Mouse (Mus musculus): ENCODE results near the gene Ftsj3.
A peak's percentile ranks its signal among the peaks of the same experiment; 100 is the strongest.
"Not testable (repeated sequence)": the region's sequence is repeated elsewhere in the genome, so short reads cannot be mapped to it uniquely, and the experiment has no call there.

The Ftsj3 gene

GRCm38 (mm10) chr11:106268326-106269059, 12.6 kb upstream of the Ftsj3 start:
- peak; percentile 67 for DNase-seq

DNA sequence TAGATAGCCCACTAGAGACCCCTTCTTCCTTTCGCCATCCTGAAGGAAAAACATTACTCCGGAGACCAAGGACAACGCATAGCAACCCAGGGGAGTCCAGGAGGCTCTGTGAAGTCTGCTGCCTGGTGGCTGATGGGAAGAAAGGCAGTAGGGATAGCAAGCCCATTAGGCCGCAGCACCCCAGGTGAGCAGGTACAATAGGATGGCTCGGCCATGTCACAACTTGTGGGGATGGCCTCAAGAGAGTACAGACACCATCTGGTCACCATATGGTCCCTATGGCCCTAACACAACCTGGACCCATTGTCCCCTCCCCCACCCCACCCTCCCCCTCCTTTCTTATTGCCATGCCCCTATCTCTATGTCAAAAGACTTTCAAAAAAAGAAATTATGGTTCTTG, 12.0 kb upstream of the Ftsj3 start:
- DNase-seq: no peak

GRCm38 (mm10) chr11:106267311-106267852, 11.5 kb upstream of the Ftsj3 start:
- DNase-seq: no peak

DNA sequence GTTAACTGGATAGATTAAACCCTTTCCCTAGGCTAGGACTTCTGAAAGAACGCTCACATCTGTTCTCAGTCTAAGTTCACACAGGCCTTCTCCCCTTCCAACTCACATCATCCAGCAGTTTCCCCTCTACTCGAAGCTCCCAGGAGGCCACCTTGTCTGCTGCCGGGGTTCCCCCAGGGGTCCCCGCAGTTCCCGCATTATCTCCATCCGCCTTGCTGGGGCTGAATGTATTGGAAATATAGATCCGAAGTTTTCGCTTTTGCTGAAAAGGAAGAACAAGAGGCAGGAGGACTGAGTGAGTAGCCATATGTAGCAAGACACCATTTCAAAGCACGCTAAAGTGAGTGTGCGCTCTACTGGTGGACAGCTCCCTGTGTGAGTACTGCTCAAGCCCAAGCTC, 10.6 kb upstream of the Ftsj3 start:
- DNase-seq: no peak

DNA sequence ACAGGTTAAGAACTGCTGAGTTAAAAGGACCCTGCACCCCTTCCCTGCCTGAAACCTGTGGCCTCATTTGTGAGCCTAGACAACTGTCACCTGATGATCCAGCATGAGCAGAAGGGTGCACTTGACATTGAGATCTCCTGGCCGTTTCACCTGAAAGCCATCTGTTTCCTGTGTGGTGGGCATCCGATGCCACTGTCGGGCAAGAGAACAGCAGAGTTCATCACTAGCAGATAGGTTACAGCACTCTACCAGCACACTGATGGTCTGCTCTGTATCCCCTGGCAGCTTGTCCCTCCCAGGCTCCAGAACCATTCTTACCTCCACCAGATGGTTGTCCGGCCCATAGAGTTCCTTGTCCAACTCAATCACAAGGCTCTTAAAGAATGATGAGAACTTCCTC, 9.7 kb upstream of the Ftsj3 start:
- DNase-seq: no peak

- DNase-seq: no peak
These were observed 9.1 kb upstream of the Ftsj3 start for GRCm38 (mm10) chr11:106264988-106265387.

DNA sequence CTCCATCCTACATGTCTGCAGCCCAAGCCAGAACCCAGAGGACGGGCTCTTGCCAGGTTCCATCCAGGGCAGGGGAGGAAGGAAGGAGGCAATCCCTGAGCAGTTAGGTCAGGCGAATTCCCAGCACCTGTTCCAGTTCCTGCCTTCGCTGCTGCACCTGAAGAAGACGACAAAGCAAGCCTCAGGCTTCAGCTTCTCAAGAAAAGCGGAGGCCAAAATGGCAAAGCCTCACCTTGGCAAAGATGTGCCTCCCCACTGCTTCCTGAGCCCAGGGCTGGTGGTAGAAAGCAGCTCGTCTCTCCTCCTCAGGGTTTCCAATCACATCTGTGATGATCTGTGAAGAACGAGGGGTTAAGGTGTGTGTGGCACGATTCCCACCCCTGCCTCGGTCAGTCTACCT, 8.1 kb upstream of the Ftsj3 start:
- no peak for DNase-seq

DNA sequence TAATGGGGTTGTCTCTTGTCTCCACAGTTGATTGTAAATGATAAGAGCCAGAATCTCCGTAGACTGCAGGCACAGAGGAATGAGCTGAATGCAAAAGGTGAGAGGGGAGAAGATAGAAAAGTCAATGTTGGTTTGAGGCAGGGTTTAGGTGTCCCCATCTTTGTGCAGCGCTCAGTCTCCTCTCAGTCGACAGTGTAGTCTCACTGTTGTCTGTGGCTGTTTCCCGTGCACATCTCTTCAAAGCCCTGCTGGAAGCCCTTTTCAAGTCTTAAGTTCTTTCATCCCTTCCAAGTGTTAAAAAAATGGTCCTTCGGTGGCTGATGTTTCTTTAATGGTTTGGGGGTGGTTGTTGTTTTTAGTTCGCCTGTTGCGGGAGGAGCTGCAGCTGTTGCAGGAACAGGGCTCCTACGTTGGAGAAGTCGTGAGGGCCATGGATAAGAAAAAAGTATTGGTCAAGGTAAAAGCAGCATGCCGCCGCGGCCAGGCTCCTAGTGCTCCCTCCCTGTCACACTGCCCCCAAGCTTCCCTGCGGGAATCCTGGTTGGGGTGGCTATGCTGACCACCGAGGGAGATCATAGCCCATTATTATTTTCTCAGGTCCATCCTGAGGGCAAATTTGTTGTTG, 5.1 kb upstream of the Ftsj3 start:
- no peak for DNase-seq

DNA sequence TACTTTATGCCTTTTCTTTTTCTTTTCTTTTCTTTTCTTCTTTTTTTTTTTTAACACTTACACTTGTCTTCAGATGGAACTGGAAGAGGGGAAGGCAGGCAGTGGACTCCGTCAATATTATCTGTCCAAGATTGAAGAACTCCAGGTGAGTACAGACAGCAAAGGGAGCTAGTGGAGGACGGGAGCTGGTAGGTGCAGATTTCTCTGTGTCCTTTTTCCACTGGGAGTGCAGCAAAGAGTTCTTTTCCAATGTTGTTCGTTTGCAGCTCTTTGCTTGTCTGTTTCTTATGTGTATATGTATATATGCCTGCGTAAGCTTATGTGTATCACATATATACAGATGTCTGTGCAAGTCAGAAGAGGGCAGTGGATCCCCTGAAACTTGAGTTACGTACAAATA, 896 bp upstream of the Ftsj3 start:
- no peak for DNase-seq

DNA sequence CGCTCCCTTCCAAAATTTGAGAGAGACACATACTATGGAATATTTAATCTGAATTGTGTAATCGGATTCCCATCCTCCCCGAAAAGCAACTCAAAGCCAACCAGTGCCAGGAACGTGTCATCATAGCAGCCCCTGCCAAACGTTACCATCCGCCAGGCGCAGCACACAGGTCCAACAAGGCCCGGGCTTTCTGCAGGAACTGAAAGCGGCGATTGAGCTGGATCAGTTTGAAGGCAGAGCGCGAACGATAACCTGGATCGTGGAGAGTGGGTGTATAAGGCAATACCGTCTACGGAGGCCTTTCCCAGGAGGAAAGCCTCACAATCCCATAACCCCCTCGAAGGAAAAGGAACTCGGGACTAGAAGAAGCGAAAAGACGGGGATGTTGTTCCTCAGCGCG, 705 bp downstream of the Ftsj3 start:
- no peak for DNase-seq

- no peak for DNase-seq
These were observed 1.1 kb downstream of the Ftsj3 start for GRCm38 (mm10) chr11:106254767-106255166.

GRCm38 (mm10) chr11:106249326-106249725, 6.6 kb downstream of the Ftsj3 start:
- DNase-seq: no peak

DNA sequence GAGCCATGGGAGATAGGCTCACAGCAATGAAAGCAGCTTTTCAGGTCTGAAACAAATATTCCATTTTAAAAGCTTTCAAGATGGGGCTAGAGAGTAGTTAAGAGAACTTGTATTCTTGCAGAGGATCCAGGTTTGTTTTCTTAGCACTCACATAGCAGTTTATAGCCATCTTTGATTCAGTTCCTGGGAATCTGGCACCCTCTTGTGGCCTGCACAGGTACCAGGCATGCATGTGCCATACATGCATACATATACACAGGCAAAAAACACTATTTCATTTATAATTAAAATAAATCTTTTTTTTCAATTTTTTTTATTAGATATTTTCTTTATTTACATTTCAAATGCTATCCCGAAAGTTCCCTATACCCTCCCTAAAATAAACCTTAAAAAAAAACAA, 9.0 kb downstream of the Ftsj3 start:
- DNase-seq: no peak

GRCm38 (mm10) chr11:106233978-106234377, 21.9 kb downstream of the Ftsj3 start:
- not testable (repeated sequence) for DNase-seq

DNA sequence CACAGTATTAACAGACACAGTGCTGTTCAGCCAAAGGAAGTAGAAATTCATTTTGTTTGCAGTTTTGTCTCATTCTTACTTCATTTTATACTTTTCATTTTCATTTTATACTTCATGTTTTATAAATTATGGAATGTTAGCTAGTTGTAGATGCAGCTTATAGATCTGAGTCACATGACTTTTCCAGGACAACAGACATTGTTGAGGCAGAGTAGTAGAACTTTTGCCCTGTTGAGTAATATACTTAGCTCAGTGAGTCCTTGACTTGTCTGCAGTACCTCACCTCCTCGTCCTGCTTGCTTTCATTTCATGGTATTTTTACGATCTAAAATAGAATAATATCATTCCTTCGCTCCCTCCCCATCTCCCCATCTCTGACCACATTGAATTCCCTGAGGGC, 35.3 kb downstream of the Ftsj3 start:
- no peak for DNase-seq

GRCm38 (mm10) chr11:106216730-106217490, 39.0 kb downstream of the Ftsj3 start, which contains the start of gene Ddx42:
Gene Ddx42, plus strand, starts transcription at chr11:106216926.
- peak; percentile 95 for DNase-seq

DNA sequence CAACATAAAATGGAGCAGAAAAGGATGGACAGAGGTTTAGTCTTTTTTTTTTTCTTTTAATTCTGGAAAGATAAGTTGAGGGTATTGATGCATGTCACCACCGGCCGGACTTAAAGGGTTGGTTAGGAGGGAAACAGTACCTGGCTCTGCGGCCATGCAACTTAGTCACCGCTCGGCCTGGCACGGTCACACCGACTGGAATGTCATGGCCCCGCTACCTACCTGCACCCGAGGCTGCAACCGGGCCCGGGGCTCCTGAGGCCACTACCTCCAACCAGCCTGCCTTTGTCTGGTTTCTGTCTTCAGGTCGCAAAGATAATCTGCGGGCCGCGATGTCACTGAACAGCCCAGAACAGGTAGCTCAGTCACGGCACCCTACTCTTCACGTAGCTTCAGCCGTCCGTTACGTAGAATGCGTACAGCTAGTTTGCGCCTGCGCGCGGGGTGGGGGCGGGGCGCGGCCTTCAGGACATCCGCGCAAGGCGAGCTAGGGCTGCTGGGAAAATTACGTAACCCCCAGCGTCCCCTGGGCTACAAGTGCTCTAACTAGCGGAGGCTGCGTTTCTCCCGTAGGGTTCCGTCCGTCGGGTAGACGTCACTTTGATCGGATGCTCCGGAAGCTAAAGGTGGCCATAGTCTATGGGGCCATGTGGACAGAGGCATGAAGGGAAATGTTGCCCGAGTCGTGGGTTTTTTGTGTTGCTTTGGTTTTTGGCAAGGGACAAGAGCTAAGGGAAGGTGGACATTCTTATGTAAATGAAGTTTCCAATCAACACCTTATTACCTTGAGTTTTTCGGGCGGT, 39.8 kb downstream of the Ftsj3 start, which contains the start of gene Ccdc47:
Ccdc47 (minus strand) TSS at position 418 of the 803 bp plus-strand sequence.
- DNase-seq: peak; percentile 99

GRCm38 (mm10) chr11:106215450-106215859, 40.4 kb downstream of the Ftsj3 start:
- no peak for DNase-seq

DNA sequence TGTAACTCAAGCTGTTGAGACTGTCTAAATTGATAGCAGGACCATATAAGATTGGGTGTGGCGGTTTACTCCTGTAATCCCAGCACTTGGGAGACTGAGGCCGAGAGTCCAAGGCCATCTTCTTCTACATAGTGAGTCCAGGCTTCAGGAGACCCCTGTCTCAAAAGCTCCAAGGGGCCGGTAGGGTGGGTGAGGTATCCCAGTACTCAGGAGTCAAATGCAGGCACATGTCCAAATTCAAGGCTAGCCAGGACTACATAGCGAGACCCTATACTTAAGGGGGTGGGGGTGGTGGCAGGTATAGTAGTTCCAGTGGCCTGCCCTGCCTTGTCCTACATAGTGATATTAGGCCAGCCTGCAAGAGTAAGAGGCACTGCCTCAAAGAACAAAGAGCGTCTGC, 41.0 kb downstream of the Ftsj3 start:
- DNase-seq: no peak

- DNase-seq: no peak
These were observed 43.1 kb downstream of the Ftsj3 start for GRCm38 (mm10) chr11:106212771-106213170.

DNA sequence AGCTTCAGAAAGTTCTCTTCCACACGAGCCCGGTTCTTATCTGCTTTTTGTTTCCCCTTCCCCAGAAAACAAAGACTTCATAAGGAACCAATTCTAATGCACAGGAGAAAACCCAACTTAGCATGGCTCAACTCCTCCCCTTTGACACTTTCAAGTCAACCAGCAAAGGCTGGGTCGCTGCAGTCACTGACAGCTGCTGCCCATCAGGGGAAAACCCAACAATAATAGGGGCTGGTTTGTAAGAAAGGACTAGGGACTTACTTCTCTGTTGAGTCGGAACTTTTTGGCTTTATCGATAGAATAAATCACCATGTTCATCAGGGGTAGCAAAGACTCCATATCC, 53.8 kb downstream of the Ftsj3 start, which contains the start of gene Strada:
Strada (minus strand) TSS at position 46 of the 343 bp plus-strand sequence.
- DNase-seq: no peak

DNA sequence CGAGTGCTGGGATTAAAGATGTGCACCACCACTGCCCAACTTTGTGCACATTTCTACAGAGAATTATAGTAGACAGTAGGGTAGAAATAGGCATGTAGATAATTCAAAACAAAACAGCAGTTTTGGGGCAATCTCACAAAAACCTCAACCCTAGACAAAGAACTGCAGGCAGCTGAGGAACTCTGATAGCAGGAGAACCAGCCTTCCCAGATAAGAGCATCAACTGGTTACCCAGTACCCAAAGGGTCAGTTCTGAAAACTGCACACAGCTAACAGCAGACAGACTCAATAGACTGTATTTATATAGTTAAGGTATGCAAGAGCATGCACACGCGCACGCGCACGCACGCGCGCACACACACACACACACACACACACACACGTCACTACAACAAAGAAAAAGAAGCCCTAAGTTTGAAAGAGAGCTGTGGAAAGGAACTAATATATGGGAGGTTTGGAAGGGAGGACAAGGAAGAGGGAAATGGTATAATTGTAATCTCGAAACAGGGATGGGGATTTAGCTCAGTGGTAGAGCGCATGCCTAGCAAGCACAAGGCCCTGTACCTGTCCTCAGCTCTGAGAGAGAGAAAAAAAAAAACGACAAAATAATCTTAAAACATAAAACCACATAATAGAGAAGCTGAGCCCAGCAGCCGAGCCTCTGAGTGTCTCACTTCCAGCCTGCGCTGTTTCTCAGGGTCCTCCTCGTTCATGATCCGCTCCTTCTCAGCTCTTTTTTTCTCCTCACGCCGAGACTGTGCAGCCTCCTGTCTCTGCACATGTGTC, 54.3 kb downstream of the Ftsj3 start:
- no peak for DNase-seq
